Mouse (Mus musculus) heart, postnatal 0 days (tissue): ENCODE results near the gene Bpi.

Experiments
- CTCF ChIP-seq: IDR thresholded peaks from 2 replicates; pipeline ENCODE4 v1.5.1; 2016; ENCODE audit warnings: antibody characterized with exemption, control low read depth, low read depth
- EP300 ChIP-seq: IDR thresholded peaks from 2 replicates; pipeline ENCODE4 v1.6.1; 2016; ENCODE audit warnings: antibody characterized with exemption, low read depth

DNA sequence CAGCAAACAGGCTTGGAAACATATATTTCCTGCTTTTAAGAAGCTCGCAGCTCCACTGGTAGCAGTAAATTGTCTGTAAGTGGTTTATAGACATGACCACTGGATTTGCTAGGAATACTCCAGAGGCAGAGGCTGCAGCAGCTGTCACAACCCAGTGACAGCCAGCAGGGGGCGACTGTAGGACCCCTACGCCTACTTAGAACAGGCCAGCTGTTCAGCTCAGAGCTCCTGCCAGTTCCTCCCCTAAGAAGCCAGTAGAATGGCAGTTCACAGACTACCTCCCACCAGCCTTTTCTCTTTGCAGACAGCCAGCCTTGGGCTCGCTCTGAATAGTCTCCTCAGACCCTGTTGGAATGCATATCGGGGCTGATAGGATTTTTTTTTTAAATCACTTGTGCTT, 59.1 kb downstream of the Bpi start:
- TF ChIP-seq CTCF (peak; percentile 57), EP300 (no peak)
